Mouse (Mus musculus): Measurements from ENCODE around the gene Rbp4. TPM values are rescaled to one million over a fixed set of nuclear protein-coding genes. Genes with fewer than 3 reads are reported as not detected.

The Rbp4 gene
- polyA plus RNA-seq, 1 experiment from 2014 or later: 0.65 TPM

GRCm38 (mm10) chr19:38085841-38086240 lies 39.2 kb downstream of the Rbp4 start:
- Histone ChIP-seq H3K27ac (no peak overlapping the region), H3K4me2 (no peak overlapping the region), H3K27me3 (no peaks in the 10 kb centered on the region), H3K36me3 (ENCODE audit: poor library complexity, severe bottlenecking) (no peaks in the 10 kb centered on the region), H3K9ac (no peak overlapping the region), H3K4me1 (no peaks in the 10 kb centered on the region), H3K9me3 (replicated peaks) (no peaks in the 10 kb centered on the region), H3K4me3 (no peak overlapping the region)
- WGBS: 85% methylated on average over 4 of the region's 4 CpGs
- no peak for ATAC-seq

GRCm38 (mm10) chr19:38082931-38083525 lies 42.1 kb downstream of the Rbp4 start:
- ATAC-seq: no peak
- no peak overlapping the region for H3K9ac ChIP-seq
- H3K36me3 ChIP-seq (ENCODE audit: poor library complexity, severe bottlenecking): no peaks in the 10 kb centered on the region
- no peak overlapping the region for H3K4me2 ChIP-seq
- H3K4me1 ChIP-seq: no peaks in the 10 kb centered on the region
- no peaks in the 10 kb centered on the region for H3K9me3 ChIP-seq (replicated peaks)
- no peak overlapping the region for H3K4me3 ChIP-seq
- no peaks in the 10 kb centered on the region for H3K27me3 ChIP-seq
- H3K27ac ChIP-seq: no peak overlapping the region
- 82% methylated on average over 5 of the region's 5 CpGs for WGBS

GRCm38 (mm10) chr19:38081361-38081760 lies 43.7 kb downstream of the Rbp4 start:
- Histone ChIP-seq H3K36me3 (ENCODE audit: poor library complexity, severe bottlenecking) (no peaks in the 10 kb centered on the region), H3K9me3 (replicated peaks) (no peaks in the 10 kb centered on the region), H3K4me2 (no peak overlapping the region), H3K27me3 (no peaks in the 10 kb centered on the region), H3K4me1 (no peaks in the 10 kb centered on the region), H3K27ac (no peak overlapping the region), H3K4me3 (no peak overlapping the region), H3K9ac (no peak overlapping the region)
- 84% methylated on average over 3 of the region's 3 CpGs for whole genome bisulfite sequencing
- no peak for ATAC-seq

GRCm38 (mm10) chr19:38077851-38078540 lies 47.1 kb downstream of the Rbp4 start:
- H3K4me3 ChIP-seq: no peak overlapping the region
- H3K27ac ChIP-seq: no peak overlapping the region
- WGBS: 64% methylated on average over 3 of the region's 3 CpGs

GRCm38 (mm10) chr19:38076251-38076650 lies 48.8 kb downstream of the Rbp4 start:
- Histone ChIP-seq H3K4me1 (no peaks in the 10 kb centered on the region), H3K9me3 (replicated peaks) (no peaks in the 10 kb centered on the region), H3K36me3 (ENCODE audit: poor library complexity, severe bottlenecking) (peaks cover 25% of the 10 kb centered on the region), H3K27ac (no peak overlapping the region), H3K4me2 (no peak overlapping the region), H3K4me3 (no peak overlapping the region), H3K9ac (no peak overlapping the region), H3K27me3 (no peaks in the 10 kb centered on the region)
- peak; percentile 43 for ATAC-seq
- WGBS: 77% methylated on average over 2 of the region's 2 CpGs

More at GRCm38 (mm10) chr19:38077851-38078540, 47.1 kb downstream of the Rbp4 start:
- Histone ChIP-seq H3K27me3 (no peaks in the 10 kb centered on the region), H3K4me1 (no peaks in the 10 kb centered on the region), H3K36me3 (ENCODE audit: poor library complexity, severe bottlenecking) (peaks cover 10% of the 10 kb centered on the region), H3K9ac (no peak overlapping the region), H3K9me3 (replicated peaks) (no peaks in the 10 kb centered on the region), H3K4me2 (no peak overlapping the region)
- ATAC-seq: no peak

GRCm38 (mm10) chr19:38075051-38075450 lies 50.0 kb downstream of the Rbp4 start:
- Histone ChIP-seq H3K27me3 (no peaks in the 10 kb centered on the region), H3K4me3 (no peak overlapping the region), H3K4me1 (no peaks in the 10 kb centered on the region), H3K9me3 (replicated peaks) (no peaks in the 10 kb centered on the region), H3K27ac (no peak overlapping the region), H3K4me2 (no peak overlapping the region), H3K36me3 (ENCODE audit: poor library complexity, severe bottlenecking) (peaks cover 37% of the 10 kb centered on the region), H3K9ac (no peak overlapping the region)
- no peak for ATAC-seq
- WGBS: 86% methylated on average over 11 of the region's 11 CpGs

- H3K36me3 ChIP-seq (ENCODE audit: poor library complexity, severe bottlenecking): peaks cover 44% of the 10 kb centered on the region
- no peak for ATAC-seq
- no peak overlapping the region for H3K9ac ChIP-seq
- no peaks in the 10 kb centered on the region for H3K9me3 ChIP-seq (replicated peaks)
- WGBS: 94% methylated on average over 5 of the region's 5 CpGs
- no peak overlapping the region for H3K4me2 ChIP-seq
- no peak overlapping the region for H3K27ac ChIP-seq
- H3K27me3 ChIP-seq: no peaks in the 10 kb centered on the region
- no peaks in the 10 kb centered on the region for H3K4me1 ChIP-seq
- H3K4me3 ChIP-seq: no peak overlapping the region
Measured at GRCm38 (mm10) chr19:38073226-38073625, 51.9 kb downstream of the Rbp4 start.

Other genes with a start within 250 kb of the Rbp4 start
- gene Myof, start 81.7 kb downstream of the Rbp4 start, polyA plus RNA-seq (2015; fragmentation: Nextera tagmentation; extraction: Ambion mirVana): 0.63 and 1.0 TPM in 2 replicates
- gene Cep55, start 70.3 kb downstream of the Rbp4 start, polyA plus RNA-seq (2015; fragmentation: Nextera tagmentation; extraction: Ambion mirVana): 34.0 and 37.9 TPM in 2 replicates
- gene Ffar4, start 28.2 kb downstream of the Rbp4 start, polyA plus RNA-seq (2015; fragmentation: Nextera tagmentation; extraction: Ambion mirVana): not detected in 2 replicates
- 0.06 TPM in 1 of 2 replicates, not detected in the other for gene Pde6c, start 7.5 kb upstream of the Rbp4 start, polyA plus RNA-seq (2015; fragmentation: Nextera tagmentation; extraction: Ambion mirVana)
- gene Fra10ac1, start 98.9 kb upstream of the Rbp4 start, polyA plus RNA-seq (2015; fragmentation: Nextera tagmentation; extraction: Ambion mirVana): 50.4 and 52.4 TPM in 2 replicates
- gene Lgi1, start 139.3 kb upstream of the Rbp4 start, polyA plus RNA-seq (2015; fragmentation: Nextera tagmentation; extraction: Ambion mirVana): 5.9 TPM in 2 replicates